ENCODE assay signal across 18 mouse cellular contexts in the genomic region with DNA sequence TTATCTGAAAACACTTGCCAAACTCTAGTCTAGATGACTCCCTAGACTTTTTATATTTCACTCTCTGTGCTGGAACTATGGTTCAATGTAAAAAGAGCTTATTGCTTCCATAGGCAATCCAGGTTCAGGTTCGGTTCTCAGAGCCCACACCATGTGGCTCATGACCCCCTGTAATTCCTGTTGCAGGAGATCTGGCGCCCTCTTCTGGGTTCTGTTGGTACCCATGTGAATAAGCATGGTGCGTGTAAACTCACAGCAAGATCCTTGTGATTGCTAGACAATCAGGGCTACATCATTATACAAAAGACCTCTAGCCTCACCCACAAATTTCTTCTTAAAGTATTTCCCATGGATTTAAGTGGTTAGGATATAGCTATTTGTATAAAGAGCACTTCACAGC. TPM values are rescaled to one million over a fixed set of nuclear protein-coding genes. Genes with fewer than 3 reads are reported as not detected.
A peak's percentile ranks its signal among the peaks of the same experiment; 100 is the strongest.
DNase-seq lines count a peak whose midpoint lies in the region; ATAC-seq and TF ChIP-seq lines count a peak whose summit lies in the region.
"Had no signal": no experiment of that assay in that cellular context is flagged by ENCODE, and none has a peak within 500 bp of the region (broad histone marks: within the 10 kb centered on the region; RNA-seq: fewer than 3 reads in every experiment).

No protein-coding gene starts in this region.

- TF ChIP-seq EP300 in lung, postnatal 0 days (IDR thresholded peaks at IDR 0.05) = no peak

- no peaks in the 10 kb centered on the region for H3K9me3 ChIP-seq in lung, postnatal 0 days (ENCODE audit: low read length)
- H3K9me3 ChIP-seq: heart, embryonic 12.5 days; limb, embryonic 12.5 days; neural tube, embryonic 15.5 days had no signal

- H3K27me3 ChIP-seq in cerebellum, adult 2 months (ENCODE audit: control insufficient read depth, insufficient read depth, low read length) = no peaks in the 10 kb centered on the region
- H3K27me3 ChIP-seq in lung, postnatal 0 days (replicated peaks; ENCODE audit: insufficient read depth, low read length) = no peaks in the 10 kb centered on the region
- H3K27me3 ChIP-seq: heart, embryonic 12.5 days; limb, embryonic 12.5 days; neural tube, embryonic 15.5 days had no signal

- no peaks in the 10 kb centered on the region for H3K4me1 ChIP-seq in cerebellum, adult 2 months (ENCODE audit: control insufficient read depth, insufficient read depth, low read length)
- H3K4me1 ChIP-seq in lung, postnatal 0 days (ENCODE audit: insufficient read depth, low read depth, low read length) = no peaks in the 10 kb centered on the region
- H3K4me1 ChIP-seq: heart, embryonic 12.5 days; limb, embryonic 12.5 days; neural tube, embryonic 15.5 days had no signal

- no peak overlapping the region for H3K9ac ChIP-seq in lung, postnatal 0 days (replicated peaks; ENCODE audit: low read depth)
- H3K9ac ChIP-seq: heart, embryonic 12.5 days; hindbrain, embryonic 14.5 days; limb, embryonic 12.5 days; neural tube, embryonic 15.5 days had no signal

- no peak for TF ChIP-seq CTCF in cerebellum, adult 2 months (IDR thresholded peaks at IDR 0.05; ENCODE audit: borderline replicate concordance, insufficient read depth, low read depth, low read length)
- TF ChIP-seq CTCF in lung, postnatal 0 days (IDR thresholded peaks at IDR 0.05) = peak; percentile 29

- no peak for ATAC-seq in lung, postnatal 0 days
- ATAC-seq in megakaryocyte, adult 5-6 weeks (ENCODE audit: poor library complexity, severe bottlenecking) = 0 out of 2 replicates have a peak, but pooled peaks have one; percentile 57

- H3K27ac ChIP-seq in cerebellum, adult 2 months (ENCODE audit: insufficient read depth, low read length) = no peak overlapping the region
- no peak overlapping the region for H3K27ac ChIP-seq in lung, postnatal 0 days (ENCODE audit: low read length)
- H3K27ac ChIP-seq: hindbrain, embryonic 14.5 days; limb, embryonic 12.5 days; neural tube, embryonic 15.5 days had no signal

- DNase-seq in cerebellum, postnatal 10 days = peak; percentile 19 to 27
- DNase-seq in cerebellum, adult 2 months = no peak
- DNase-seq in lung, postnatal 0 days (ENCODE audit: low spot score) = no peak
- DNase-seq in lung, postnatal 4 days = no peak
- DNase-seq in WW6 (ENCODE audit: low read depth, low spot score) = peak; percentile 16
- no peak for DNase-seq in lung, postnatal 25 days (ENCODE audit: low spot score)
- DNase-seq in frontal cortex, postnatal 10 days (ENCODE audit: low spot score in 2 of 2) = no peak
- DNase-seq: adrenal gland, postnatal 10 days; cerebellum, adult 18-20 months; kidney, postnatal 10 days; layer of hippocampus, postnatal 36 days; lung, postnatal 14 days had no signal

- no peaks in the 10 kb centered on the region for H3K36me3 ChIP-seq in lung, postnatal 0 days (ENCODE audit: insufficient read depth, low read length)
- H3K36me3 ChIP-seq: heart, embryonic 12.5 days; limb, embryonic 12.5 days; neural tube, embryonic 15.5 days had no signal

- H3K4me2 ChIP-seq in lung, postnatal 0 days (replicated peaks; ENCODE audit: low read depth, low read length) = no peak overlapping the region
- H3K4me2 ChIP-seq: heart, embryonic 12.5 days; hindbrain, embryonic 14.5 days; limb, embryonic 12.5 days; neural tube, embryonic 15.5 days had no signal

- WGBS in cerebellum, adult 2 months = 74% methylated on average over 3 of the region's 3 CpGs
- 66% methylated on average over 3 of the region's 3 CpGs for WGBS in lung, postnatal 0 days

- no peak overlapping the region for H3K4me3 ChIP-seq in cerebellum, adult 2 months (replicated peaks; ENCODE audit: insufficient read depth, low read depth, low read length)
- H3K4me3 ChIP-seq in lung, postnatal 0 days (ENCODE audit: low read depth, low read length) = no peak overlapping the region
- H3K4me3 ChIP-seq: heart, embryonic 12.5 days; limb, embryonic 12.5 days; neural tube, embryonic 15.5 days had no signal

- TF ChIP-seq POLR2A in cerebellum, adult 2 months (IDR thresholded peaks at IDR 0.05; ENCODE audit: borderline replicate concordance, insufficient read depth, low read length) = no peak

RNA-seq across cellular contexts. Expression of gene Vat1l, which starts 28.7 kb away (rescaled TPM):
- polyA plus RNA-seq in cerebellum, adult 2 months (2012; rRNA removed) = 108 and 126 TPM in 2 replicates
- 0.06 and 0.20 TPM in 2 replicates for polyA plus RNA-seq in lung, postnatal 0 days (2015; fragmentation: Nextera tagmentation; extraction: Ambion mirVana)
- total RNA-seq in megakaryocyte, adult 5-6 weeks (2015) = not detected in 2 replicates
- not detected in 2 replicates for total RNA-seq in megakaryocyte, adult 5-6 weeks (2017)
- total RNA-seq: monocyte, adult 5-6 weeks had no signal

RNA-seq across cellular contexts. Expression of gene Nudt7, which starts 43.4 kb away (rescaled TPM):
- polyA plus RNA-seq in cerebellum, adult 2 months (2012; rRNA removed) = 11.0 and 12.4 TPM in 2 replicates
- polyA plus RNA-seq in lung, postnatal 0 days (2015; fragmentation: Nextera tagmentation; extraction: Ambion mirVana) = 22.0 and 23.0 TPM in 2 replicates
- total RNA-seq in megakaryocyte, adult 5-6 weeks (2015) = 26.0 and 29.9 TPM in 2 replicates
- total RNA-seq in megakaryocyte, adult 5-6 weeks (2017) = 17.6 and 24.4 TPM in 2 replicates

Comparison
In these comparisons a context has a peak if more than half of its experiments do, and no peak if none do; other contexts are left out.
1. DNase-seq: peak in cerebellum, postnatal 10 days (2 of 2) and WW6 (single experiment); none in cerebellum, adult 2 months (0 of 2), lung, postnatal 0 days (single experiment), lung, postnatal 4 days (0 of 2), lung, postnatal 25 days (single experiment) and frontal cortex, postnatal 10 days (0 of 2).
2. RNA of gene Vat1l, which starts 28.7 kb away (polyA plus RNA-seq): 108 to 126 TPM in cerebellum, adult 2 months; 0.06 to 0.20 TPM in lung, postnatal 0 days; every median in the first group is over 10 times any median in the second.